Mouse (Mus musculus) embryonic facial prominence, embryonic 10.5 days (tissue): ENCODE measurements around the gene Mapre1. TPM values are rescaled to one million over a fixed set of nuclear protein-coding genes. Genes with fewer than 3 reads are reported as not detected.

ENCODE experiments used
- DNase-seq: peaks from one replicate; pipeline ENCODE4 v3.0.0-alpha.2; 2017; ENCODE audit warnings: low spot score
- H3K27ac ChIP-seq: fragments of 300-500 bp; sonication (generic); replicated peaks from 2 replicates; pipeline ENCODE4 v1.5.1; 2016; ENCODE audit warnings: mild to moderate bottlenecking
- H3K27me3 ChIP-seq: fragments of 300-500 bp; sonication (generic); replicated peaks from 2 replicates; pipeline ENCODE4 v1.6.1; 2016; ENCODE audit warnings: low read depth, mild to moderate bottlenecking; ENCODE audit not compliant: poor library complexity, severe bottlenecking
- H3K36me3 ChIP-seq: fragments of 300-500 bp; sonication (generic); replicated peaks from 2 replicates; pipeline ENCODE4 v1.6.1; 2016; ENCODE audit warnings: mild to moderate bottlenecking, moderate library complexity
- H3K4me1 ChIP-seq: fragments of 300-500 bp; sonication (generic); 2 replicates; pipeline ENCODE4 v1.6.1; 2016
- H3K4me3 ChIP-seq: fragments of 300-500 bp; sonication (generic); 2 replicates; pipeline ENCODE4 v1.5.1; 2016; ENCODE audit warnings: mild to moderate bottlenecking, moderate library complexity
- H3K9me3 ChIP-seq: fragments of 300-500 bp; sonication (generic); 2 replicates; pipeline ENCODE4 v1.6.1; 2016; ENCODE audit warnings: mild to moderate bottlenecking
- WGBS: fragments of 180-500 bp; shearing (Covaris S2); methylation state at CpG from one replicate; pipeline ENCODE4 v1.1.7; 2016; 5-methylcytosine and 5-hydroxymethylcytosine counted together
- polyA plus RNA-seq: library from polyadenylated mRNA; unstranded; fragments of >200 nt; fragmentation: Nextera tagmentation; extraction: Ambion mirVana; gene quantifications from 2 replicates; pipeline ENCODE4 v1.2.1, GENCODE M21; 2016

Gene Mapre1
- polyA plus RNA-seq, 1 experiment from 2014 or later: 312 TPM

- WGBS: 88% methylated on average over 4 of the region's 4 CpGs
- Histone ChIP-seq H3K36me3 (no peaks in the 10 kb centered on the region), H3K9me3 (no peaks in the 10 kb centered on the region), H3K4me3 (no peak overlapping the region), H3K27ac (no peak overlapping the region), H3K27me3 (no peaks in the 10 kb centered on the region), H3K4me1 (no peaks in the 10 kb centered on the region)
- no peak for DNase-seq
Measured at GRCm38 (mm10) chr2:153725291-153725690, 15.8 kb upstream of the Mapre1 start.

- Histone ChIP-seq H3K36me3 (no peaks in the 10 kb centered on the region), H3K4me1 (no peaks in the 10 kb centered on the region), H3K27ac (no peak overlapping the region), H3K9me3 (no peaks in the 10 kb centered on the region), H3K27me3 (no peaks in the 10 kb centered on the region), H3K4me3 (no peak overlapping the region)
- DNase-seq: no peak
- 85% methylated on average over 4 of the region's 4 CpGs for WGBS
Measured at GRCm38 (mm10) chr2:153734033-153734432, 7.0 kb upstream of the Mapre1 start.

- WGBS: under 1% methylated on average over 56 of the region's 56 CpGs
- H3K27me3 ChIP-seq: no peaks in the 10 kb centered on the region
- H3K9me3 ChIP-seq: no peaks in the 10 kb centered on the region
- H3K4me3 ChIP-seq: peak overlapping the region; percentile 89
- H3K27ac ChIP-seq: peak overlapping the region; percentile 99
- DNase-seq: peak; percentile 89
- H3K36me3 ChIP-seq: peaks cover 23% of the 10 kb centered on the region
- H3K4me1 ChIP-seq: peaks cover 22% of the 10 kb centered on the region
Measured at GRCm38 (mm10) chr2:153741437-153742065, 477 bp downstream of the Mapre1 start.

- peaks cover 7% of the 10 kb centered on the region for H3K4me1 ChIP-seq
- H3K4me3 ChIP-seq: no peak overlapping the region
- DNase-seq: no peak
- H3K27ac ChIP-seq: no peak overlapping the region
- peaks cover 79% of the 10 kb centered on the region for H3K36me3 ChIP-seq
- H3K9me3 ChIP-seq: no peaks in the 10 kb centered on the region
- no peaks in the 10 kb centered on the region for H3K27me3 ChIP-seq
Measured at GRCm38 (mm10) chr2:153747994-153748393, 6.9 kb downstream of the Mapre1 start.

GRCm38 (mm10) chr2:153750363-153750762 lies 9.3 kb downstream of the Mapre1 start:
- Histone ChIP-seq H3K9me3 (no peaks in the 10 kb centered on the region), H3K27ac (no peak overlapping the region), H3K27me3 (no peaks in the 10 kb centered on the region), H3K4me1 (peaks cover 5% of the 10 kb centered on the region), H3K4me3 (no peak overlapping the region), H3K36me3 (peaks cover 83% of the 10 kb centered on the region)
- 86% methylated on average over 2 of the region's 2 CpGs for WGBS
- DNase-seq: no peak

- H3K9me3 ChIP-seq: no peaks in the 10 kb centered on the region
- H3K27me3 ChIP-seq: no peaks in the 10 kb centered on the region
- no peak overlapping the region for H3K4me3 ChIP-seq
- WGBS: 89% methylated on average over 5 of the region's 5 CpGs
- no peaks in the 10 kb centered on the region for H3K4me1 ChIP-seq
- no peak for DNase-seq
- H3K36me3 ChIP-seq: peaks cover 99% of the 10 kb centered on the region
- H3K27ac ChIP-seq: no peak overlapping the region
Measured at GRCm38 (mm10) chr2:153762121-153762520, 21.0 kb downstream of the Mapre1 start.

DNA sequence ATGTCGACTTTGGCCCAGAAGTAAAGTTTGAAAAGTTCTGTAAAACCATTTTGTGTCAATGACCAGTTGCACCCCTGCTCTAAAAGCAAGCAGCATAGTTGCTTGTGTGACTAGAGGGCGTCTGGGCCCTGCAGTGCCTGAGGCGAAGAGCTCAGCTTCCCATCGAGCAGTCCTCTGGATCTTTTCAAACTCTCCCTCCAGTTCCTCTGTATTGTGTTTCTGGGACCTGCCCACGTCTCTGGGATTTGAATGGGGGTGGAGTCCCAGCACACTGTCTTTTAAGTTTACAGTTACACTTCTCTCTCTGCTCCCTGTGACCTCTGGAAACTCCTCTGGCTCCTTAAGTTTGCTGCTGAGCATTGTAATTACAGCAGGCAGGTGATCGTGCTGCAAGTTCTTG lies 26.4 kb downstream of the Mapre1 start:
- DNase-seq: no peak
- WGBS: 56% methylated on average over 6 of the region's 6 CpGs
- Histone ChIP-seq H3K27me3 (no peaks in the 10 kb centered on the region), H3K4me1 (no peaks in the 10 kb centered on the region), H3K4me3 (no peak overlapping the region), H3K36me3 (peaks cover 94% of the 10 kb centered on the region), H3K27ac (no peak overlapping the region), H3K9me3 (no peaks in the 10 kb centered on the region)

- H3K27me3 ChIP-seq: no peaks in the 10 kb centered on the region
- DNase-seq: no peak
- H3K27ac ChIP-seq: no peak overlapping the region
- no peak overlapping the region for H3K4me3 ChIP-seq
- whole genome bisulfite sequencing: 80% methylated on average over 2 of the region's 2 CpGs
- no peaks in the 10 kb centered on the region for H3K4me1 ChIP-seq
- no peaks in the 10 kb centered on the region for H3K9me3 ChIP-seq
- H3K36me3 ChIP-seq: peaks cover 94% of the 10 kb centered on the region
Measured at GRCm38 (mm10) chr2:153768881-153769280, 27.8 kb downstream of the Mapre1 start.

- Histone ChIP-seq H3K4me3 (no peak overlapping the region), H3K4me1 (no peaks in the 10 kb centered on the region), H3K27ac (no peak overlapping the region), H3K9me3 (no peaks in the 10 kb centered on the region), H3K27me3 (no peaks in the 10 kb centered on the region), H3K36me3 (peaks cover 61% of the 10 kb centered on the region)
- 95% methylated on average over 4 of the region's 4 CpGs for WGBS
- DNase-seq: no peak
Measured at GRCm38 (mm10) chr2:153772950-153773349, 31.9 kb downstream of the Mapre1 start.

- no peak for DNase-seq
- Histone ChIP-seq H3K9me3 (no peaks in the 10 kb centered on the region), H3K27me3 (no peaks in the 10 kb centered on the region), H3K4me3 (no peak overlapping the region), H3K36me3 (peaks cover 36% of the 10 kb centered on the region), H3K27ac (no peak overlapping the region), H3K4me1 (peaks cover 12% of the 10 kb centered on the region)
- 92% methylated on average over 4 of the region's 4 CpGs for WGBS
Measured at GRCm38 (mm10) chr2:153775472-153775871, 34.4 kb downstream of the Mapre1 start.

- Histone ChIP-seq H3K4me3 (peak overlapping the region; percentile 54), H3K27me3 (no peaks in the 10 kb centered on the region), H3K9me3 (no peaks in the 10 kb centered on the region), H3K36me3 (peaks cover 8% of the 10 kb centered on the region), H3K27ac (peak overlapping the region; percentile 45; the same call in 1 of the 2 replicates), H3K4me1 (peaks cover 12% of the 10 kb centered on the region)
- DNase-seq: peak; percentile 83
- WGBS: 14% methylated on average over 24 of the region's 24 CpGs
Measured at GRCm38 (mm10) chr2:153778638-153779362, 37.7 kb downstream of the Mapre1 start.

GRCm38 (mm10) chr2:153779394-153779981 lies 38.4 kb downstream of the Mapre1 start, which contains the start of gene Efcab8:
Efcab8 (plus strand) TSS chr2:153779931.
- Histone ChIP-seq H3K4me1 (peaks cover 12% of the 10 kb centered on the region), H3K4me3 (peak within 1 kb of the TSS; percentile 54), H3K36me3 (peaks cover under 1% of the 10 kb centered on the region), H3K27me3 (no peaks in the 10 kb centered on the region), H3K27ac (peak within 1 kb of the TSS; percentile 45; the same call in 1 of the 2 replicates), H3K9me3 (no peaks in the 10 kb centered on the region)
- no peak for DNase-seq
- WGBS: 43% methylated on average over 12 of the region's 12 CpGs

- Histone ChIP-seq H3K27ac (no peak overlapping the region), H3K27me3 (no peaks in the 10 kb centered on the region), H3K36me3 (no peaks in the 10 kb centered on the region), H3K9me3 (no peaks in the 10 kb centered on the region), H3K4me1 (peaks cover 12% of the 10 kb centered on the region), H3K4me3 (no peak overlapping the region)
- no peak for DNase-seq
- 87% methylated on average over 4 of the region's 4 CpGs for WGBS
Measured at GRCm38 (mm10) chr2:153781181-153781580, 40.1 kb downstream of the Mapre1 start.
